Mouse (Mus musculus) heart, postnatal 4 days (tissue): ENCODE results near the gene Tango6. TPM values are rescaled to one million over a fixed set of nuclear protein-coding genes. Genes with fewer than 3 reads are reported as not detected.
A peak's percentile ranks its signal among the peaks of the same experiment; 100 is the strongest.

Experiments
- DNase-seq: peaks from one replicate; pipeline ENCODE4 v3.0.0; 2021
- total RNA-seq, 2 experiments: library from RNA; stranded (reverse); gene quantifications; 2 replicates each; pipeline ENCODE4 v1.2.3; 2021

The Tango6 gene
- total RNA-seq, 2 experiments from 2014 or later, result 10.4 to 10.5 TPM

DNA sequence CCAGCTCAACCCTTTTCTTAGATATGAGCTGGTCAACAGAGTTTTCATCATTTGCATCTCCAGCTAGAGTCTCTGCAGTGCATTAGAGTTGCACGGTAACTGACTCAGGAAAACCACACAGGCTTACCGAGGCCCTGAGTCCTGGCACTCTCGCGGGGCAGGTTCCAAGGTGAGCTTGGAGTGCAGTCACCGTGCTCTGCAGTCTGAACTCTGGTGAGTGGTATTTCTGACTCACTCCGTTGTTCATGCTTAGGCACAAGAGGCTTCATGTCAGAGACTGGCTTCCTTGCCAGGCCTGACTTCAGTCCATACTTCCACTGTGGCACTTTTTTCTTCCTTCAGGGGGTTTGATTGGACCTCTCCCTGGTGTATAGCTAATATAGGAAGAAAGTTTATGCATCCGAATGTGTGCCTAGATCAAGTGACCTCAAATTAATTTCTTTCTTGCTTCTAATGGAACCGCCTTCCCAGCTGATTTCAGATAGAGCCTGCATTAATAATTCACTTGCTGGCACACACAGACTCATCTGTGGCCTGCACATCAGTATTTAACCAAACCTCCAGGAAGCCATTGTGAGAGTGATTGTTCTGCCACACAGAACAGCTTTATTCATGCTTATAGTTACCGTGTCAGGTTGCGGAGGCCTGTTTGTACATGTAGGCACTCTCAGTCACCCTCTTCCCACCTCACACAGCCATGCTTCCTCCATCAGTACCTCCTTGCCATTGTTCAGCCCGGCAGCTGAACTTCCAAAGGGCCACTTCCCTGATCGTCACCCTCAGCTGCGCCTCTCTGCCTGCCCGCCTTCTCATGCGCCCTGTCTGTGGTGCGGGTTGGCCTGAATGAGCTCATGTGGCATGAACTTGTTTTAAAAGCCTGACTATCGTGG, 136.0 kb downstream of the Tango6 start:
- no peak for DNase-seq

DNA sequence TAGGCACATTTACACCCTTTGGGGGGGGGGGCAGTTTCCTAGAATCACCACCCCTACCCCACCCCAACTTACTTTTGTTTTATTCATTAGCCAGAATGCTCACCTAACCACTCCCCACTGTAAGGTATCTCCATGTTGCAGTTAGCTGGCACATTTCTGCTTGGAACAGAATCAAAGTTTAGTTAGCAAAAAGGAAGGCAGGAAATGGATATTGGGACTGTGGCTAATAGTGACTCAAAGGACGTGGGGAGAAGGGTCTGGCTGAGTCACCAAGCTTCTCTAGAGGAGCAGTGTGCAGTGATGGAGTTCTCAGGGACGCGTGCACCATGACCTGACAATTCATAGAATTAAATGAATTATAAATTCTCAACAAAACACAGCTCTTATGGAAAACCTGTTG, 136.7 kb downstream of the Tango6 start:
- no peak for DNase-seq

DNA sequence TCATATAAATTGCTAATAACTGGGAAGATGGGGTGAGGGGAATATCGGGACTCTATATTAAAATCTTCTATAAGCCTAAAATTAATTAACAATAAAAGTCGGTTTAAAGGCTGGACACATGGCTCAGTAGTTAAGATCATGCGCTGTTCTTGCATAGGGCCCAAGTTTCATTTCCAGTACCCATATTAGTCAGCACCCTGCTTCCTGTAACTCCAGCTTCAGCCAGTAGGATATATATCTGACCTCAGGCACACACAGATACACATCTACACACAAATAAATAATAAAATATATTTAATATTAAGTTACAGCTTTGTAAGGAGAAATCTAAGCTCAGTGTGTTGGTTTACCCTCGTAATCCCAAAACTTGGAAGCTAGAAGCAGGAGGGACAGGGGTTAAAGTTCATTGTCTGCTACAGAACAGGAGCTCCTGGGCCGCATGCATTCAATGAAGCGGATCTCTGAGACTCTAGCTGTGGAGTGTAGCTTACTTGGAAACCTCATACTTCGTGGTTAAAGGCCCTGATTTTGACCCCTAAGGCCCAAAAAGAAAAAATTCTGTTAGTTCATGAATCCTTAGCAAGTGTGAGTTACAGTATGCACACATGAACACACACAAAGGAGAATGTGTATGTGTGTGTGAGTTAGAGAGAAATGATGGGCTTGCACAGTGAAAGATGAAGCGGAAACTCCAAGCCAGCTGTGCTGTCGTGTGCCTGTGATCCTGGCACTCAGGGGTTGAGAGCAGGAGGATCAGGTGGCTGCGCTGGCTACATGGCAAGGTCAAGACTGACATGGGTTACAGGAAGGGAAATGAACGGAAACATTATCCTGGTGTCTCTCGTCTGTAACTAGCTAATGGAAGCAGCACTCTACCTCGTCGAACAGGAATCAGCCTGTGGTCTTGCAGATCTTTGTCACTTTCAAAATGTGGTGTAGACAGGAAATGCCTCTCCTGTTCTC, 138.0 kb downstream of the Tango6 start:
- no peak for DNase-seq

DNA sequence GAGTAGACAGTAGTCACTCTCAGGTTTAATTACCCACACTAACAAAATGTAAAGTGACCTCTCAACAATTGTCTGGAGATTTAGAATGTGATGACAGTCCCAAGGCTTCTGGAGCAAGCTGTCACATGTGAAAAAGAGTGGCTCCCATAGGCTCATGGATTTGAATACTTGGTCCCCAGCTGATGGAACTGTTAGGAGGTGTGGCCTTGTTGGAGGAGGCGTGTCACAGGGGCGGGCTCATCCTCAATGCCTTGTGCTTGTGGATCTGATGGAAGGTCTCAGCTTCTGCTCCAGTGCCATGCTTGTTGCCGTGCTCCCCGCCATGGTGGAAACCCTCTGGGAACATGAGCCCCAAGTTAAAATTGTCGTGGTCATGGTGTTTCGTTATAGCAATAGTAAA, 146.1 kb downstream of the Tango6 start:
- DNase-seq, result no peak

DNA sequence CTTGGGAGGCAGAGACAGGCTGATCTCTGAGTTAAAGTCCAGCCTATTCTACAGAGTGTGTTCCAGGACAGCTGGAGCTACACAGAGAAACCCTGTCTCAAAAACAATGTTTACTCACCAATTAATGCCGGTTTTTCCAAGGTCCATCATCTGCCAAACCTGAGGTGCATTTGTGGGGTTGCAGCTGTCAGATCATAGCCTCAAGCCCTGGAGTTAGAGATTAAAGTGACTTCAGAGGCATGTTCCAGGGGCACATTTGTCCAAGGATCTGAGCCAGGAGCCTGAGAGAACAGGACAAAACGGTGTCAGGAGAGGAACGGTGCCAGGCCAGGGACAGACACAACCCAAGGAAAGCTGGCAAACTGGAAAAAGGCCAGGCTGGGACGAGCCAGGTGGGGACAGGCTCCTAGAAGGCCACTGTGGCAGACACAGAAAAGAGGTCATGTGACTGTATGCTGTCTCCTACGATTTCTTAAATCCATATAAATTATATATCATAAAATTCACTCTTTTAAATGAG, 146.7 kb downstream of the Tango6 start:
- DNase-seq, result peak; percentile 44

DNA sequence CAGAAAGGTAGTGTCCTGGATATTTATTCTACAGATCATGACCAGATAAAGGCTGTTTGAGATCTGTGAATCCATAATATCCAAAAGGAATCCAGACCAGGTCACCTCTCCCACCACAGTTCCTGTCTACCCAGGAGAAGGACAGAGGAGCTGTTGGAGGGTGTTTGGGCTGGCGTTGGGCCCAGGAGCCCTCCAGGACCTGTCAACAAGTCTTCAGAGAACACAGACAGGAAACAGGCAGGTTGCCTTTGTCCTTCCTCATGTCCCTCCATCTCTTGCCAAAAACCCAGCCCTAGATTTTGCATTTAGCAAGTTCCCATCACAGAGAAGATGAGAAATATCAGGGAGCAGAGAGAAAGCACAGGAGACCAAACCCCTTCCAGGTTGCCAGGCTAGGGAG, 152.0 kb downstream of the Tango6 start:
- DNase-seq, result peak; percentile 87

DNA sequence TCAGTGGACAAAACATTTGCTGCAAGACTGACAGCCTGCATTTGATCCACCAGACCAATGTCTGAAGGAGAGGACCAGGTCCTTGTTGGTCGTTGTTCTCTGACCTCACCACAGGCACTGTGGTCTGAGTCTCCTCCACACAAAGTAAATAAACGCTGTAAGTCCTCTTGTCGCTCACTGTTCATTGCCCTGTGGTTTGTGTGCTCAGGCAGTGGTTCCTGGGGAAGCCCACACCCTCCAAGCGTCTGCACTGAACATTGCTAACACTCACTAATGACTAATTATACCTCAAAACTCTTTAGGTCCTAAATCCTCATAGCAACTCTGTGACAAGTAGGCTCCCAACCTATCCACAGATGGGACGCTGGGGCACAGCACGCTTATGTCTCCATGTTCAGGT, 153.7 kb downstream of the Tango6 start:
- DNase-seq, result no peak

DNA sequence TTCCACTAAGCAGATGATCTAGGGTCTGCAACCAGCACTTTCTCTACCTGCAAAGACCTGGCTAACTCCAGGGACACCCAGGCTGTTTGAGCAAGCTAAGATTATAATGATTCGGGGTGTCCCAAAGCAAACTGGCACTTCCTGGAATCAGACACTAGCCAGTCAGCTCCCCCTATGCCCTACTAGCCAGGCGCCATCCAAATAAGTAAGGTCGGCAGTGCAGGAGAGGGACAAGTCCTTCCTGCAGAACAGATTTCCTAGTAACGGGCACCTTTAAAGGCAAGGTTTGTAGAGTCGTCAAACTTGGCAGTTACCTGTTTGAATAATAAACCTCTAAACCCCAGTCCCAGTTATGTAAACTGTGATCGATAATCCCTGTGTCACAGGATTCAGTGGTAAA, 155.9 kb downstream of the Tango6 start:
- no peak for DNase-seq

DNA sequence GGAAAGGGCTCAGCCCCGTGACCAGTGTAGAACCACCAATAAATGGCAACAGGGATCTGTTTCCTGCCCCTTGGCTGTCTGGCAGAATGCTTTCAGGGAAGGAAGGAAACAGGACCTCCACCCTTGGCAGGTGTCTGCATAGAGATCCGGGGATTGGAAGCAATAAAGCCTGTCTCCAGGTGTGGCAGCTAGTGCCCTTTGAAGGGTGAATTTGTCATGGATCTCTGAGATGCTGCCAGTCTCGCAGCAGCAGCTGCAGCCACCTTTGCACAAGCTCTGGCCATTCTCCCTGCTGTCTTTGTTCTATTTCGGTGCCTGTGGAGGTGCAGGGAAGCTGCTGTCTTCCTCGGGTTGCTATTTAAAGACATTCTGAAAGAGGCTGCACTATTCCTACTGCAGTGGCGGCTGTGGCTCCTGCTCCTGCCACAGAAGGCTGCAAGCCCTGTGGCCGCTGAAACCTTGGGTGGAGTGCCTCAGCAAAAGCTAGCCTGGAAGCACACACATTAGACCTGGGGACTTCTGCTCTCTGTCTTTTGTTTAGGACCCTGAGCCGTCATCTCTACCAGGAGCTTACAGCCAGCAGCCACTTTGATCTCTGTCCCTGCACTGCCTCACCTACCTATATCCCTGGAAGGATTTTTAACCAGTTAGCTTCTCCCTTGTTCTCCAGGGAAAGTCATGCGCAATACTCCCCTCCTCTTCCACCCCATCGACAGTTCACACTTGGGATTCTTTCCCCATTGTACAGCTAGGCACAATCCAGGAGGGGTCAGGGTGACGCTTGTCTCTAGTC, 156.5 kb downstream of the Tango6 start:
- peak; percentile 31 for DNase-seq

DNA sequence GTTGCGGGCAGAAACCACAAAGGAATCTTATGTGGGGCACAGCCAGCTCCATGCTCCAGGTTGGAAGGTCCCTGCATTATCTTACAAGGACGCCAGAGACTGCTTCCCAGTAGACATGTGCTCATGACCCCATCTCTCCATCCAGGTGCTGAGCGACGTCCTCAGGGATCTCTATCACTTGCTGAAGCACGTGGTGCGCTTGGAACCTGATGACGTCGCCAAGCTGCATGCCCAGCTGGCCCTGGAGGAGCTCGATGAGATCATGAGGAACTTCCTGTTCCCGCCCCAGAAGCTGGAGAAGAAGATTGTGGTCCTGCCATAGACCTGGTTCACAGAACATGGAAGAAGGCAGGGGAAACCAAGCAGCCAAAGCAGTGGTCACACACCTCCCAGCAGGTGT, 167.2 kb downstream of the Tango6 start:
- DNase-seq, result peak; percentile 21

DNA sequence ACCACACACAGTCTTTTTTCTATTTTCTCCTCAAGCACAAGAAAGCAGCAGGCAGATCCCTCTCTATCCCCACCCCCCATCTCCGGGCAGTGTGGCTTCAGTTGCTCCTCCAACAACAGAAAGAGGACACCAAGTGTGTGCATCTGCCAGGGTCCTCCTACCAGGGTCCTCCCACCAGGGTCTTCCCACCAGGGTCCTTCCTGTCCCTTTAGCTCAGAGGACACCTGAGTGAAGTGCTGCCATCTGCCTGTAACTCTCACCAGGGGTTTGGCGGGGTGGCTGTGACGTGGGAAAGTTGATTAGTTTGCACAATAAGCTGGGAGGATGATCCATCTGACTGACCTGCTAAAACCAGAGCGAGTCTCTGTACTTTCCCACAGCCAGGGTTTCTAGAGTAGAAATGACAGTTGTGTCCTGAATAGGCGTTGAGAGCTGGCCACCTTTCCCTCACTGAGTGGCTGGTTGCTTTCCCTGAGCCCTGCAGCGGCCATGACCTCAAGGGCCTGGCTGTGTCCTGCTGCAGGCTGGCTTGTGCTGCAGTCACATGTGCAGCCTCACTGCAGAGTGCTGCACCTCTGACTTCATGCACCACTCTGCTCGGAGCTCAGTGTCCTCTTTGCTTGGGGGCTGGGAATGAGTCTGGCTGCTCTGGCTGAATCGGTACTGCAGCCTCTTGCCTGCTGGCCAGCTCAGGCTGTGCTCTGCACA, 171.8 kb downstream of the Tango6 start:
- no peak for DNase-seq

DNA sequence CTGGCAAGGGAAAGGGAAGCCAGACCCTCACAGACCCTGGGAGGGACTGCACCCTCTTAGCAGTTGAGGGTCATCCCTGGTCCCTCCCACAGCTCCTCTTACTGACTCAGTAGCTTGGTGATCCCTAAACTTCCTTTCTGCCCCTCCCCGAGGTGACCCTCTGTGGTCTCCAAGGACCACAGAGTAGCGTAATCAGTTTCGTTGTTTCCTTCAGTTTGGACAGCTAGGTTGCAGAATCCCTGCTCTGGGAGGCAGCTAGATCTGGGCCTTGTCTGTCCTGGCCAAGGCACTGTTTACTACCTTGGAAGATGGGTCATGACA, 172.3 kb downstream of the Tango6 start:
- no peak for DNase-seq

DNA sequence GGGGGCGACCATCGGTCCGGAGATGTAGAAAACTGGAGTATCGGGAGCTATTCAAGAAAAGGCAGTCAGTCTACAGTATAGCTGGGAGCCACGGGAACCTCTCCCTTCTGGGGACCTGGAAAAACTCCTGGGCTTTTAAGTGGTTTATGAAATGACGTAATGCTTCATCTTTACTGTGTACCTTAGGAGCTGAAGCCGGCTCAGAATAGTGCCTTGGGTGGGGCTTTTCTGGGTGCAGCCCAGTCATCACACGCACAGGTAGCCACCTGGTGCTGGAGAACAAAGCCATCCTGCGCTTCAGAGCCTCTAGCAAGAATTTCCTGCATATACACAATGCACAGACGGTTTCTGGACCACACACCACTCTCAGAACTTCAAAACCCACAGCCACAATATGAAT, 180.0 kb downstream of the Tango6 start:
- no peak for DNase-seq

DNA sequence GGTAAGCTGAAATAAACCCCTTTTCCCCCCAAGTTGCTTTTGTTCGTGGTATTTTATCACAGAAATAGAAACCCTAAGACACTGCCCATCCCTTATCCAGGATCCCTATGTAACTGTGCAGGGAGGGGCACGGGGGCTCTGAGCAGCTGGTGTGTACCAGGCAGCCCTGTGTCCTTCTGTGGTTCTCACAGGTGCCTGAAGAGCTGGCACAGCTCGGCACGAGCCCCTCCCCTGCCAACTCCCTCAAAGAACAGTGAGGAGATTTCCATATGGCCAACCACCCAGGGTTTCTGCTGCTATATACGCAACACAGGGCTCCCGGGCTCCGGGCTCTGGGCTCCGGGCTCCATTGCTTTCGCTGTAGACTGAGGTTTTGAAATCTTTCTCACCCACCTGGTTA, 182.5 kb downstream of the Tango6 start:
- DNase-seq, result no peak

DNA sequence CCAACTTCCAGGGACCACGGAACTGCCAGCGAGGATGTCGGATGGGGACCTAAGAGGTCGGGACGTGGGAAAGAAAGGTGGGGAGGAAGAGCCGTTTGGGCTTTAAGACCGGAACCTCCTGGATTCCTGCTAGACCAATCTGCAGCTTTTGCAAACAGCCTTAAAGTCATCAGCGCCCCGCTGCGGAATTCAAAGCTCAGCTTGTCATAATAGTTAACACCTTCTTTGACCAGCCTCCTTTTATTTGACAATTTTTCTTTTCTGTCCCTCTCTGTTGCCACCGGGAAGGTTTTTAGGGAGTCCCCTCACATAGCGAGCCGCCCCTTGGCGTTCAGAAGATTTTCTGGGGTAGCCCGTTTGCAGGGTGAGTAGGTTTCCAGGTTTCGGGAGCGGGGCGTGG, 187.2 kb downstream of the Tango6 start, which contains the start of gene Has3:
Has3 (plus strand) TSS at position 192 of the 400 bp plus-strand sequence.
- peak; percentile 41 for DNase-seq

DNA sequence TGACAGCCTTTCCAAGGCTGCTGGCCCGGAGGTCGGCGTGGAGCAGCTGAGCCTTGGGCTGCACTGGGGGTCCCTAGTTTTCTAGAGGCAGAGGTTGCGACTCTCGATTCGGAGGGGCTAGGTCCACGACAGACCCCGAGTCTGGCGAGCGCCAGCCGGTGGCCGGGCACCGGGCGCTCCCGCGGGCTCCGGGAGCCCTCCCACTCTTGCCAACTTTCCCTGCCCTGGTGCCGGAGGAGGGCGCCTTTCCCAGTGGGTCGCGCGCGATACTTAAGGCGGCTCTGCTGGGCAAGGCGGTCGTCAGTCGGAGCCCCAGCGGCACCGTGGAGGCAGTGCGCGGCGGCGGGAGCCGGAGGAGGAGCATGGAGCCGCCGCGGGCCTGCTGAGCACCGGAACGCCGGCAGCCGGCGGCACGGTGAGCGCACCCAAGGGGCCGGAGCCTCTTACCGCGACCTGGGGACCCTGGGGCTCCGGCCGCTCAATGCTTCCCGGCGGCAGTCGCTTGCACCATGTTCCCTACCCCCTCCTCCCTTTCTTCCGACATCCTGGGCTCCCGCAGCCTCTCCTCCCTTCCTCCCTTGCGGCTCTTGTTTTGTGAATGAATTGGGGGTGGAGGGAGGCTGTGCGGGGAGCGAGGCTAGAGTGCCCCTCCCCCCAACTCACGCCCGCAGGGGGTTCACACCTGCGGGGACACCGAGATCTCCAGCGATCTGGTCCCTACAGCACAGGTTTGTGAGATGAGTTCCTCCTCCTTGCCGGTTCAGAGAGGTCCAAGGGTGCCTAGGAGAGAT, 187.9 kb downstream of the Tango6 start:
- peak; percentile 74 for DNase-seq

DNA sequence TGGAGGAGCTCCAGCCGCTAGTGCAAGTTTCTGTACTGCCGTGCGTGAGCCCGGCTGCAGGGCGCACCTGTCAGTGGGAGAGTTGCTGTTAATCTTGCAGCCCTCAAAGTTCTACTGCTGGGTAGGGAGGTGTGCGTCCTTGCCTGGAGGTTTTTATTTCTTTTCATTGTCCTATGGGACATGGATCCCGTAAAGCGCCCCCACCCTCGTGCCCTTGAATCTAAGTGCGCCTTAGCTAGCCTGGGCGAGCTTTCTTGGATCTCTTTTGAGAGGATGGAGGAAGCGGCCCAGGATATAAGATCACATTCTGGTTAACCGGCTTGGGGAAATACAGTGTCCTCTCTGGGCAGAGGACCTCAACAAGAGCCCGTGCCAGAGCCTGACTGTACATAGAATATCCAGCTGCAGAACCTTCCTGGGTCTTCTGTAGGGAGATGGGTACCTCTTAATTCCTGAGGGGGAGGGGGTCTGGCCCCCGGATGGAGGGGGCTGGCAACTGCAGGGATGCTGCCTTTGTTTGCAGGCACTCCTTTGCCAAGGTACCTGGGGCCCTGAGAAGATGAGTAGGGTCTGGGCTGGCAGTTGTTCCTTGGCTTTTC, 188.6 kb downstream of the Tango6 start:
- no peak for DNase-seq

DNA sequence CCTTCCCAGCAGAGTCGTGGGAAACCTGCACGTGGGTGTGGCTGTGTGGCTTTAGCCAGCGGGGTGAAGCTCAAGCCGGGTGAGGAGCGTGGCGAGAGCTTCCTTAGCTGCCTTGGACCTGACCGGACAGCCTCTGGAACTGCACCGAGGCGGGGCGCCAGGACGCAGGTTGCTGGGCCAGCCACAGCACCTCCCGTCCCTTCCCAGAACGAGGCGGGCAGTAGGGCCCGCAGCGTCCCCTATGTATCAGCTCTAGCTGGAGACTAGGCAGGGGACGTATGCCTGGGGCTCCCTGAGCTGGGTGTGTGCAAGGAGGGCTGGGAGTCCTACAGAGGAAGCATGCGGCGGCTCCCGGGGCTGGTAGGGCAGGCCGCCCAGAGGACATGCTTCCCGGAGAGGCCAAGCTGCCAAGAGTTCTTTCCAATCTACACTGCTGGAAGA, 189.1 kb downstream of the Tango6 start:
- peak; percentile 76 for DNase-seq

DNA sequence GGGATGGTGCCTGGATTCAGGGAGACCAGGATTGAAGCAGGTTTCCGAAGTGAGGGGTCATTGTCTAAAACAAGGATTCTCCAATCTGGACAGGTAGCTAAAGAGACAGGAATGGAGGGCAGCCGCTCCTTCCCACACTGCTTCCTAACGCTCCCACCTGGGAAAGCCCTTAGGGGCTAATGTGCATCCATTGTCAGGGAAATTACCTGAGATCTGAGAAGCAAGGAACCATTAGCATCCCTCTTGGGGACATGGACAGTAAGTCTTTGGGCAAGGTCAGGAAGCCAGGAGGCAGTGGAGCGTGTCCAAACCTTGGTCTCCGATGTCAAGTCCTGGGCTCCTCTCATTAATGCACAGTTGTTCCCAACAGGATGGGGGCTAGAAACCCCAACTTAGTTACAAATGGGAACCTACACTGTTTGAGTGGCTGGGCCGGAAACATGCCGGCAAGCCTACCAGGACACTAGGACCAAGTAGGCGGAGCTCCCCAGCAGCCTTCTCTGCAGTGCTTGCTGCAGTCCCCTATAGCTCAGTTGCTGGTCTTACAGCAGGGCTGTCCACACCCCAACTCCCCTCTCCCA, 189.7 kb downstream of the Tango6 start:
- DNase-seq, result no peak

DNA sequence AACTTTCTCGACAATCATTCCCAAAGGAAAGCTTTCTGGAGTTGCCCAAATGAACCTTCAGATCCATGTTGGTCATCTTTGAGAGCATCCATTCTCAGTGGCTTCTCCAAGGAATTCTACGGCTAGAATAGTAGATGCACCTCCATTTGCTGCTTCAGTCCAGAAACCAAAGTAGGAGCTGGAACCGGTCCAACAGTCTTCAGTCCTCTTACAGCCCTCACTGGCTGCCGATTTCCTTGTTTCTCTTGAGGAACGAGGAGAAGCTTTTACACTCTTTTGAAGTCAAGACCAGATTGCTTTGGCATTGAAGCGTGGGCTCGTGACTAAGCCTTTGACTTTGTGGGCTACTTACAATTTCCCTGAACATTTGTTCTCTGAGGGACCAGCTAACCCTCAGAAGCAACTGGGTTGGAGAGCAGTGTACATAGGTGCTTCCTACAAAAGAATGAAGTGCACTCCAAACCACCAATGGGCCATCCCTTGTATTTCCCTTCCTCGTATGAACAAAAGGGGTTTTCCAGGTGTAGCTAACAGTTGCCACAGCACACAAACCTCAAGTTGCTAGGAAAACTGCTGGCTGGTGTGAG, 197.3 kb downstream of the Tango6 start:
- DNase-seq, result no peak
